Mouse (Mus musculus) Muller cell, postnatal 12 days (primary cell): ENCODE measurements around the gene Tubb2a.

ENCODE experiments used
- DNase-seq: peaks from one replicate; pipeline ENCODE4 v3.0.0-alpha.2; 2015; ENCODE audit errors: inconsistent ontology term

The Tubb2a gene

GRCm38 (mm10) chr13:34077492-34078271 lies at the start of gene Tubb2a:
Gene Tubb2a (minus strand): TSS chr13:34078007.
- DNase-seq: peak; percentile 93

- no peak for DNase-seq
Observed at GRCm38 (mm10) chr13:34125711-34126110, 47.9 kb upstream of the Tubb2a start.

DNA sequence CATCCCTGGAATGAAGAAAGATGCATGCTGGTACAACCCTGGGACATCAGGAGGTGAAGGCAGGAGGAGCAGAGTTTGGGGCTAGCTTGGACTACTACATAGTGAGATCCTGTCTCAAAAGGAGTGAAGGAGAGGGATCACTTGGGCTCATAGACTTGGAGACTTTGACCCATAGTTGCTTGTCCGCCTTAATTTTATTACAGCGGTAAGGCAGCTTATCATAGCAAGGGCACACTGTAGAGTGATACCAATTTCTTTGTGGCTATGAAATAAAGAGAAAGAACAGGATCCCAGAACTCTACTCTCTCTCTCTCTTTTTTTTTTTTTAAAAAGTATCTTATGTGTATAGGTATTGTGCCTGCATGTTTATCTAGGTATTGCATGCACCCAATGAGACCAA lies 42.7 kb upstream of the Tubb2a start:
- no peak for DNase-seq

DNA sequence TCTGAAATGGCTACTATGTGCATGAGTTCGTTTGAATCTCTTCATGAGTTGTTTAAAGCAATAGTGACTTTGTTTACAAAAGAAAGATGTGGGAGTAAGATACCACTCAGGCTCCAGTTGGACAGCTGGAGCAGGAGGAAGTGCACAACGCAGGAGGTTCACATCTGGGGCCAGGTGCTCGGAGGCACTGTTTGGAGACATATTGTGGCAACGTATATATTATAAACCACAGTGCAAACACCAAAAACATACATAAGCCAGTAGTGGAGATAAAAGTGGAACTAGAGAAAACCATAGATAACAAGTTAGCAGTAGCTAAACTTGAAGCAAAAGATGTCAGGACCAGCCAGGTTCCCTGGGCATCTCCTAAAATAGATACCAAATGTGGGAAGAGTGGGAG lies 41.6 kb upstream of the Tubb2a start:
- no peak for DNase-seq

DNA sequence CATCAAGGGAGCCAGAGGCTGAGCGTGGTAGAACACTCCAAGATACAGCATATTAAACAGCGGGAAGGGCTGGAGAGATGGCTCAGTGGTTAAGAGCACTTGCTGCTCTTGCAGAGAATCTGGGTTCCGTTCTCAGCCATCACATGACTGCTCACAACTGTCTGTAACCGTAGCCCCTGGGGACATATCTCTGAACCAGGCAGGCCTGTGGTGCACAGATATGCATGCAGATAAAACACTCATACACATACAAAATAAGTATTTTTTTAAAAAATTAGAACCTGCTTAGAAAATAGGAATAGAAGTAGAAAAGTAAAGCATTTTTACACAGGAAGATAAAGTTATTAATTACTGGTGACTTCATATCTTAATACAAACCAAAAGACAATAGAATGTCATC lies 41.0 kb upstream of the Tubb2a start:
- DNase-seq: no peak

DNA sequence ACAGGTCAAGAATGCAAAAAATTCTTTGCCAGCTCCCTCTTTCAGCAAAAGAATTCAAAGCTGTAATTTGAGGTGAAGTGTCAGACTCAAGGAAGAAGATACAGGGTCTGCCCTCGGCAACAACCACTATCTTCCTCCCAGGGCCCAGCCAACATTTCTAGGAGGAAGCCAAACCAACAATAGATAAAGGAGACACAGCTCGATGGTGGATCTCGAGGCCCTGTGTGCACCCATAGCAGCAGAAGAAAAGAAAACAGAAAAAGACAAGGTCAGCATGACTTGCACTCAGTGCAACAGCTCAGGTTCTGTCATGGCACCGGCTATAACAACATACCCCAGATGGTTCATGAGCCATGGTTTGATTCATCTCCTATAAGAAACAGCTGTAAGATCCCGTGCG lies 38.7 kb upstream of the Tubb2a start:
- DNase-seq: no peak

GRCm38 (mm10) chr13:34114654-34115053 lies 36.8 kb upstream of the Tubb2a start:
- DNase-seq: no peak

DNA sequence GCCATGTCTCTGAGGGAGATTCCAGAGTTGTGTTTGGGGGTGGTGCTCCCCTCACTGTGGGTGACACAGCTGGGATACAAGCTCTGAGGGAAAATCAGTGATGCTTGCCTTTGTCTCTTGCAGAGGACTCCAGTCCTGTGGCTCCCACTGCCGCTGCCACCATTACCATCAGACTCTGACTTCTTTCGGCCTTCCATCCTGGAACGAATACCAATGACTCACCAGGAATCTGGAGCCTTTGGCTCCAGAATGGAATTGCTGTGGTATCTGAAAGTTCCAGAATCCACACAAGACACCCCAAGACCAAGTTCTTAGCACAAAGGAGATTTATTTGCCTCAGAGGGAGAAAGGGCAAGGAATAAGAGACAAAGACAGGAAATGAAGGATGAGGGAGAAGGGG lies 35.3 kb upstream of the Tubb2a start:
- DNase-seq: peak; percentile 87

DNA sequence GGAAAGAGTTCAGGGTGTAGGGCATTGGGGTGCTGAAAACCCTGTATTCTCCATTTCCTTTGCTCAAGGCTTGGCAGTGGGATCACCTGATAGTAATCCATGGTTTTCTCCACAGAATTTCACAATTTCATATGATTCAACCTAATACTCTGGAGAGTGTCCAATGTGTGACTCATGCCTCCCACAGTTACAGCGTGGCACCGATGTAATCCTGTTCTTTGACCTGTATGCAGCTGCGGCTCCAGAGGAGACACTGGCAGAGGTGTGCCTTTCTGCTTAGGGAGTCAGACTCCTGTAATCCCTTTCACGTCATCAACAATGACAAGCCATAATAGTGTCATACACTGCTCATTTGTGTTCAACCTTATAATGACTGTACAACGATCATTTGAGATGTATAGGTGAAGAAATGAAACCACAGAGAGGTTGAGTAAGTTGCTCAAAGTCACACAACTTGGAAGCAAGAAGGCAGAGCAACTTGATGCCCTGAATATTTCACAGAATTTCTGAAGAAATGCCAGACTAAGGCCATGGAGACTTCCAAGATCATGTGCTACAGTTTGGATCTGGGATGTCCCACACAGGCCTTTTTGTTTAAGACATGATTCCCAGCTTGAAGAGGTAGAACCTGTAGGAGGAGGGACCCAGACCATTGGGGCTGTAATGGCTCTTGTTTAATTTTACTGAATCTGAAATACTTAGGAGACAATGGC lies 34.7 kb upstream of the Tubb2a start:
- DNase-seq: peak; percentile 80

- DNase-seq: no peak
Observed at GRCm38 (mm10) chr13:34111878-34112277, 34.1 kb upstream of the Tubb2a start.

- no peak for DNase-seq
Observed at GRCm38 (mm10) chr13:34111019-34111418, 33.2 kb upstream of the Tubb2a start.

GRCm38 (mm10) chr13:34109677-34110058 lies 31.9 kb upstream of the Tubb2a start:
- DNase-seq: peak; percentile 69

- DNase-seq: no peak
Observed at GRCm38 (mm10) chr13:34109035-34109676, 31.3 kb upstream of the Tubb2a start.

GRCm38 (mm10) chr13:34106999-34107398 lies 29.2 kb upstream of the Tubb2a start:
- DNase-seq: no peak

GRCm38 (mm10) chr13:34106256-34106655 lies 28.4 kb upstream of the Tubb2a start:
- DNase-seq: no peak

GRCm38 (mm10) chr13:34105364-34105763 lies 27.6 kb upstream of the Tubb2a start:
- peak; percentile 27 for DNase-seq

- no peak for DNase-seq
Observed at GRCm38 (mm10) chr13:34101908-34102307, 24.1 kb upstream of the Tubb2a start.

GRCm38 (mm10) chr13:34101247-34101646 lies 23.4 kb upstream of the Tubb2a start:
- DNase-seq: no peak

DNA sequence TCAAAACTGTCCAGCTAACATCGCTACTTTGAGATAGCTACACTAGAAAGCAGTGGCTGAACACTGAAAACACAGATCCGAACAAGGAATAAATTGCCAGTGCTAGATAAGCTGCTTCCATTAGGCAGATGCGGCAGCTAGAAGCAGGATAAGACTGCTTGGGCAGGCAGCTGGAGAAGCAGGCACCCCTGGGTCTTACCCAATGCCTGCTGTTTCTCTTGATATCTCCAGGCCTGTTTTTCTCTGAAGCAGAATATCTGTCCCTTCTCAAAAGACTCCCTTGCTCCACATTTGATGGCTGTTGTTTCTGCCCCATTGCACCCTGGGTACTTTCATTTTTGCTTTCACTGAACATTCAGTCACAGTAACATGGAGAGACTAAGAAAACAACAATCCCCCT lies 22.9 kb upstream of the Tubb2a start:
- DNase-seq: no peak

DNA sequence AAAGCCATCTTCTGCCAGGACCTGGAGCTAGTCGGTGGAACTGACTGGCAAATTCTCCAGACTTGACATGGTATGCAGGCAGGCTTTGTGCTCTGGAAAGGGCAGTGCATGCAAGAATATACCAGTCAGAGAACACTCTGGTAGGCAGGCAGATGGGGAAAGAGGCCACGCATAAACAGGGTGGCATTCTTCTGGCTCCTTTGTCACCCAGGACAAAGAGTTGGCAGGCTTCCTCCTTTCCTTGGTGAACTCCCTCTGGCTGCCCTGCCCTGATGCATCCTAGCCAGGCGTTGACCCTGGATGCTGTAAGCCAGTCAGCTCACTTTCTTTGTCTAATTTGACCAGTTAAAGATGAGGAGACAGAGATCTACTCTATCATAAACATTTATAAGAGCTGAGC lies 19.3 kb upstream of the Tubb2a start:
- peak; percentile 71 for DNase-seq

DNA sequence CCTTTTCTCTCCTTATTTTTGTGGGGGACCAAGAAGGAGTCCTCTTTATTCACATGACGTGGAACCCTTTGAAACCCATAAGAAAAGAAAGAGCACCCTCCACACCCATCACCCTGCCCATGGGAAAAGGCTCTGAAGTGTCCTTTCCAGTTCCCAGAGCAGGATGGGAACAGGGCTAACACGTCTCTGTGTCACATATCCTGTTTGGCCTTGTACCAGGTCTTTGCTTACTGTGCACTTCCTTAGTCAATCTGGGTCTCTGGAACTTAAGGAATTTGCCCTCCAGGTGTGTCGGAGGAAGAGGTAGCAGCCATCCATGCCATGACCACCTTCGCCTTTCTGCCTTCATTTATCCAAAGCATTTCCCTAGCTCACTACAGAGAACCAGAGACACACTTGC lies 18.6 kb upstream of the Tubb2a start:
- DNase-seq: no peak

GRCm38 (mm10) chr13:34095542-34096435 lies 18.0 kb upstream of the Tubb2a start:
- peak; percentile 95 for DNase-seq
